ENCODE assay signal across 21 mouse cellular contexts in genomic region chr7:139096399-139096798, GRCm38 (mm10). TPM values are rescaled to one million over a fixed set of nuclear protein-coding genes. Genes with fewer than 3 reads are reported as not detected.
DNase-seq lines count a peak whose midpoint lies in the region; ATAC-seq and TF ChIP-seq lines count a peak whose summit lies in the region.
"Had no signal": no experiment of that assay in that cellular context is flagged by ENCODE, and none has a peak within 500 bp of the region (broad histone marks: within the 10 kb centered on the region; RNA-seq: fewer than 3 reads in every experiment).

No protein-coding gene starts in this region.

- H3K4me2 ChIP-seq in neural tube, embryonic 12.5 days (replicated peaks): no peak overlapping the region
- H3K4me2 ChIP-seq: forebrain, embryonic 13.5 days; heart, embryonic 11.5 days; hindbrain, embryonic 14.5 days had no signal

- no peaks in the 10 kb centered on the region for H3K27me3 ChIP-seq in cerebellum, adult 2 months (ENCODE audit: control insufficient read depth, insufficient read depth, low read length)
- H3K27me3 ChIP-seq in neural tube, embryonic 12.5 days (replicated peaks): no peaks in the 10 kb centered on the region
- H3K27me3 ChIP-seq: forebrain, embryonic 13.5 days had no signal

- no peak overlapping the region for H3K4me3 ChIP-seq in cerebellum, adult 2 months (replicated peaks; ENCODE audit: insufficient read depth, low read depth, low read length)
- H3K4me3 ChIP-seq in neural tube, embryonic 12.5 days: no peak overlapping the region
- H3K4me3 ChIP-seq: forebrain, embryonic 10.5 days; forebrain, embryonic 13.5 days had no signal

- no peaks in the 10 kb centered on the region for H3K9me3 ChIP-seq in neural tube, embryonic 12.5 days
- H3K9me3 ChIP-seq: forebrain, embryonic 10.5 days; forebrain, embryonic 13.5 days had no signal

- peaks cover 79% of the 10 kb centered on the region for H3K4me1 ChIP-seq in cerebellum, adult 2 months (ENCODE audit: control insufficient read depth, insufficient read depth, low read length)
- no peaks in the 10 kb centered on the region; the same call in 1 of the 2 replicates for H3K4me1 ChIP-seq in neural tube, embryonic 12.5 days
- H3K4me1 ChIP-seq: forebrain, embryonic 13.5 days had no signal

- TF ChIP-seq POLR2A in cerebellum, adult 2 months (IDR thresholded peaks at IDR 0.05; ENCODE audit: borderline replicate concordance, insufficient read depth, low read length): no peak

- H3K9ac ChIP-seq in neural tube, embryonic 12.5 days: no peak overlapping the region
- H3K9ac ChIP-seq: forebrain, embryonic 13.5 days; hindbrain, embryonic 14.5 days had no signal

- peaks cover 99% of the 10 kb centered on the region for H3K36me3 ChIP-seq in neural tube, embryonic 12.5 days

- no peak overlapping the region for H3K27ac ChIP-seq in cerebellum, adult 2 months (ENCODE audit: insufficient read depth, low read length)
- H3K27ac ChIP-seq in neural tube, embryonic 12.5 days: no peak overlapping the region
- H3K27ac ChIP-seq: forebrain, embryonic 10.5 days; forebrain, embryonic 13.5 days; hindbrain, embryonic 14.5 days; hindbrain, postnatal 0 days had no signal

- 73% methylated on average over 6 of the region's 6 CpGs for WGBS in cerebellum, adult 2 months
- WGBS in neural tube, embryonic 12.5 days: 91% methylated on average over 6 of the region's 6 CpGs

- ATAC-seq in neural tube, embryonic 12.5 days (ENCODE audit: low FRiP score, low read depth): 0 out of 2 replicates have a peak, but pooled peaks have one; percentile 5
- ATAC-seq: CD4-positive, CD25-positive, alpha-beta regulatory T cell, adult 4 months; forebrain, embryonic 13.5 days; forebrain, embryonic 16.5 days; hindbrain, postnatal 0 days; inflammation-experienced regulatory T-cells, adult 6 months; intestine, embryonic 16.5 days had no signal

- no peak for TF ChIP-seq CTCF in cerebellum, adult 2 months (IDR thresholded peaks at IDR 0.05; ENCODE audit: borderline replicate concordance, insufficient read depth, low read depth, low read length)

- peak; percentile 58 for DNase-seq in cerebellum, adult 11-12 months
- DNase-seq in cerebellum, adult 8-10 months: no peak
- peak; percentile 33 to 46 for DNase-seq in cerebellum, postnatal 10 days
- no peak for DNase-seq in cerebellum, adult 2 months
- DNase-seq in neural tube, embryonic 10.5 days (ENCODE audit: extremely low spot score, low spot score): no peak
- DNase-seq in spleen, postnatal 4 days (ENCODE audit: low spot score in 2 of 2): no peak
- DNase-seq: adrenal gland, adult 2 months; adrenal gland, postnatal 14 days; gastrocnemius, postnatal 14 days; heart, adult 11 months had no signal

RNA-seq across cellular contexts. Expression of gene Dpysl4, which starts 10.6 kb away (rescaled TPM):
- 127 and 156 TPM in 2 replicates for polyA plus RNA-seq in cerebellum, adult 2 months (2012; rRNA removed)
- polyA plus RNA-seq in neural tube, embryonic 12.5 days (2016; fragmentation: Nextera tagmentation; extraction: Ambion mirVana): 425 and 434 TPM in 2 replicates
- polyA plus RNA-seq: C2C12; CD4-positive, CD25-positive, alpha-beta regulatory T cell, adult 4 months had no signal

Comparison
In these comparisons a context has a peak if more than half of its experiments do, and no peak if none do; other contexts are left out.
1. DNase-seq: peak in cerebellum, adult 11-12 months (single experiment) and cerebellum, postnatal 10 days (2 of 2); none in cerebellum, adult 8-10 months (single experiment), cerebellum, adult 2 months (0 of 2), neural tube, embryonic 10.5 days (single experiment) and spleen, postnatal 4 days (0 of 2).